Mouse (Mus musculus) C2C12 (cell line): ENCODE data around the gene Tgif1. TPM values are rescaled to one million over a fixed set of nuclear protein-coding genes. Genes with fewer than 3 reads are reported as not detected.

Experiments used
- H3K27me3 ChIP-seq: one replicate; pipeline ENCODE4 v1.6.1; 2011; ENCODE audit not compliant: control insufficient read depth, insufficient read depth, insufficient read length
- H3K36me3 ChIP-seq: one replicate; pipeline ENCODE4 v1.6.1; 2011; ENCODE audit not compliant: control insufficient read depth, insufficient read depth
- H3K4me3 ChIP-seq: one replicate; pipeline ENCODE4 v1.5.1; 2011; ENCODE audit warnings: mild to moderate bottlenecking, control low read depth; ENCODE audit not compliant: poor library complexity, insufficient read depth, severe bottlenecking
- H3K79me2 ChIP-seq: one replicate; pipeline ENCODE4 v1.6.1; 2011; ENCODE audit not compliant: control insufficient read depth, insufficient read depth
- H3K79me3 ChIP-seq: one replicate; pipeline ENCODE4 v1.6.1; 2011; ENCODE audit warnings: low read depth, control low read depth
- H3ac ChIP-seq: one replicate; pipeline ENCODE3; 2011; ENCODE audit warnings: low read depth; ENCODE audit not compliant: control insufficient read depth, insufficient read length
- CEBPB ChIP-seq: IDR thresholded peaks from one replicate; pipeline ENCODE4 v1.6.1; 2011; ENCODE audit warnings: low read depth, mild to moderate bottlenecking, control low read depth, moderate library complexity
- CTCF ChIP-seq: IDR thresholded peaks from one replicate; pipeline ENCODE4 v1.5.1; 2011; ENCODE audit not compliant: control insufficient read depth, insufficient read depth, insufficient read length
- FOSL1 ChIP-seq: IDR thresholded peaks from one replicate; pipeline ENCODE4 v1.8.0; 2011; ENCODE audit warnings: mild to moderate bottlenecking, low read length; ENCODE audit not compliant: poor library complexity, insufficient read depth, severe bottlenecking
- MAX ChIP-seq: IDR thresholded peaks from one replicate; pipeline ENCODE4 v1.6.1; 2011; ENCODE audit warnings: mild to moderate bottlenecking, control low read depth
- MYOD1 ChIP-seq: IDR thresholded peaks from one replicate; pipeline ENCODE4 v1.6.1; 2011; ENCODE audit warnings: low read depth; ENCODE audit not compliant: control insufficient read depth, insufficient read length
- MYOG ChIP-seq: IDR thresholded peaks from one replicate; pipeline ENCODE4 v1.6.1; 2011; ENCODE audit not compliant: control insufficient read depth, insufficient read length; ENCODE audit errors: extremely low read depth
- USF1 ChIP-seq: IDR thresholded peaks from one replicate; pipeline ENCODE4 v1.6.1; 2011; ENCODE audit warnings: low read depth, mild to moderate bottlenecking, control low read depth, moderate library complexity
- microRNA-seq: library from miRNA; unstranded; fragments of <30 nt; microRNA quantifications from one replicate; pipeline ENCODE4, GENCODE M21; 2019; ENCODE audit warnings: borderline microRNAs expressed
- polyA plus RNA-seq: library from polyadenylated mRNA; unstranded; fragments of >200 nt; fragmentation: generic; extraction: Trizol; gene quantifications from one replicate; pipeline ENCODE4 v1.2.1, GENCODE M21; 2012; ENCODE audit warnings: missing spikeins

The Tgif1 gene
- polyA plus RNA-seq, 1 experiment: 46.7 TPM

GRCm38 (mm10) chr17:70795196-70795595 is 58.1 kb downstream of the Tgif1 start:
- Histone ChIP-seq H3K79me3 (no peaks in the 10 kb centered on the region), H3K4me3 (no peak overlapping the region), H3K36me3 (no peaks in the 10 kb centered on the region), H3K79me2 (no peaks in the 10 kb centered on the region), H3K27me3 (no peaks in the 10 kb centered on the region), H3ac (no peak overlapping the region)
- TF ChIP-seq MAX (no peak), MYOG (no peak), USF1 (no peak)

- no peak for TF ChIP-seq FOSL1
- TF ChIP-seq MYOG: no peak
- no peak for TF ChIP-seq CTCF
- TF ChIP-seq MAX: no peak
- TF ChIP-seq USF1: no peak
- TF ChIP-seq CEBPB: no peak
- no peak for TF ChIP-seq MYOD1
- Histone ChIP-seq H3K36me3 (no peaks in the 10 kb centered on the region), H3K79me3 (no peaks in the 10 kb centered on the region), H3K79me2 (no peaks in the 10 kb centered on the region), H3K27me3 (no peaks in the 10 kb centered on the region), H3ac (peak overlapping the region; percentile 27), H3K4me3 (no peak overlapping the region)
Measured at GRCm38 (mm10) chr17:70794722-70795121, 58.6 kb downstream of the Tgif1 start.

- H3K4me3 ChIP-seq: no peak overlapping the region
- H3K79me3 ChIP-seq: no peaks in the 10 kb centered on the region
- TF ChIP-seq CEBPB: no peak
- no peak for TF ChIP-seq USF1
- TF ChIP-seq CTCF: no peak
- peak; percentile 72 for TF ChIP-seq MYOD1
- TF ChIP-seq FOSL1: no peak
- no peaks in the 10 kb centered on the region for H3K27me3 ChIP-seq
- H3K79me2 ChIP-seq: no peaks in the 10 kb centered on the region
- no peaks in the 10 kb centered on the region for H3K36me3 ChIP-seq
- no peak overlapping the region for H3ac ChIP-seq
Measured at GRCm38 (mm10) chr17:70794291-70794690, 59.1 kb downstream of the Tgif1 start.

Small RNA genes lying within 50 kb of the gene (microRNA-seq; reads per million reads assigned to microRNA genes)
- not detected for gene Mir1195

Other genes starting within 250 kb of the Tgif1 start
- 0.35 TPM for gene Myom1, start 149.1 kb upstream of the Tgif1 start, polyA plus RNA-seq
- 770 TPM for gene Myl12a, start 149.3 kb upstream of the Tgif1 start, polyA plus RNA-seq